Mouse (Mus musculus): ENCODE results near the gene Gstm5. TPM values are rescaled to one million over a fixed set of nuclear protein-coding genes. Genes with fewer than 3 reads are reported as not detected.
"Not testable (repeated sequence)": the region's sequence is repeated elsewhere in the genome, so short reads cannot be mapped to it uniquely, and the experiment has no call there.

Gene Gstm5
- 59.8 and 62.7 TPM in 2 replicates for polyA plus RNA-seq (2012; rRNA removed)

DNA sequence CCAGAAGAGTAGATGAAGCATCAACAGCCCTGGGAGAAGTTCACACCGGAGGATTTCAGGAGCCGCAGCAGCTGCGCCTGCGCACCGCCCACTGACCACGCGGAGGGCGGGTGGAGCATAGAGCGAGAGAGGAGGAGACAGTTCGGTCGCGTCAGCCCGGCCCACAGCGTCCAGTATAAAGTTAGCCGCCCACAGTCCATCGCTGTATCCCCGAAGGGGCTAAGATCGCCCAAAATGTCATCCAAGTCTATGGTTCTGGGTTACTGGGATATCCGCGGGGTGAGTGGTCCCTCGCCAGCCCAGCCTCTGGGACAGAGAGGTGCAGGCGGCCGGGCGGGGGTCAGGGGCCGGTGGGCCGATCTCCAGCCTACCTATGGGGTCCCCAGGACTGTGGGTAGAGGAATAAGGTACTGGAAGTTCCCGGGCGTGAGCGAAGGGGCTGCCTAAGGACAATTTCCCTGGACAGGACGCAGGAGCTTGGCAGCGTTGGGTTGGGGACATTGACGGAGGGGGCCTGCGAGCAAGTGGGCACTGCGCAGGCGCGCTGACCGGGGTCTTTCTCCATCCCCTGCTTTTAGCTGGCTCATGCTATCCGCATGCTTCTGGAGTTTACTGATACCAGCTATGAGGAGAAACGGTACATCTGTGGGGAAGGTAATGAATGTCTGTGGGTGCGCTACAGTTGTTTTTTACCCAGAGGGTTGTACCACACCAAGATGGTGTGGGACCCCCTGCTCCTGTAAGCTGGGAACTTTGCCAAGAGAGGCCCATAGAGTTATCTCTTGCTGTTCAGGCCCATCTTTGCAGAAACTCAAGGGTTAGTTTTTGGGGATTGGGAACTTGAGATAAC is at the start of gene Gstm5:
Gene Gstm5, plus strand, starts transcription at position 102 of the 850 bp plus-strand sequence.
- peak; percentile 53 for DNase-seq (ENCODE audit: low spot score)

DNA sequence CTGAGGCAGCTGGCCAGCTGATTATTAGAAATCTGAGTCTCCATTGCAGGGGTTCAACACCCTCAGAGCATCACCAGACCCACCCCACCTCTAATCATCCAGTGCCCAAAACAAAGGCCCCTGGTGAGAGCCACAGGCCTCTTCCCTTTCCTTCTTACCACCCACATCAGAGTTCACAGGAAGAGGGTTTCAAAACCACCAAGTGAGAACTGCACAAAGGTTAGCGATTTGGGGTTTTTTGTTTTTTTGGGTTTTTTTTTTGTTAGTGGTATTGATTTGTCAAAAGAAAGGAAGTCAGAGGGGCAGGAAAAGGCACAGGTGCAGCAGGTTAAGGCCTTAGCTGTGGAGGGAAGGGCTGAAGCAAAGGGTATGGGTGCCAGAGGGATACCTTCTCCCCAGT is 49.4 kb upstream of the Gstm5 start:
- no peak for DNase-seq (ENCODE audit: low spot score)

DNA sequence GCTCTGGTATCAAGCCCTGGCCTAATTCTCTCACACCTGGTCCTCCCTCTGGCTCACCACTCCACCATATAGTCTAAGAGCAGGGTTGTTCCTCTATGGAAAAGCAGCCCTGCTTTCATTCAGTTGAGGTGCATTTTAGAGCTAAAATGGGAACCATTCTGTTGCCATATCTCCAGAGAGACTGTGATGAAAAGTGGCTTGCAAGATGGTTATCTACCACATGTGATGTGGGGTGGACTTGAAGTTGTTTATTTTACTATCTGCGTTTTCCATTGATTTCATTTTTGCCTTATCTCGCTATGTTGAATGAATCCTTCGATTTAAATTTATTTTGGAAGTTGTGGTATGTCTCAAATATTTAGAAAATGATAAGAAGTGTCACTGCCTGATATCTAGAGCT is 48.8 kb upstream of the Gstm5 start:
- no peak for DNase-seq (ENCODE audit: low spot score)

- DNase-seq (ENCODE audit: low spot score), result no peak
Observed at GRCm38 (mm10) chr3:107848126-107848525, 47.5 kb upstream of the Gstm5 start.

- no peak for DNase-seq (ENCODE audit: low spot score)
Observed at GRCm38 (mm10) chr3:107849000-107849692, 46.5 kb upstream of the Gstm5 start.

DNA sequence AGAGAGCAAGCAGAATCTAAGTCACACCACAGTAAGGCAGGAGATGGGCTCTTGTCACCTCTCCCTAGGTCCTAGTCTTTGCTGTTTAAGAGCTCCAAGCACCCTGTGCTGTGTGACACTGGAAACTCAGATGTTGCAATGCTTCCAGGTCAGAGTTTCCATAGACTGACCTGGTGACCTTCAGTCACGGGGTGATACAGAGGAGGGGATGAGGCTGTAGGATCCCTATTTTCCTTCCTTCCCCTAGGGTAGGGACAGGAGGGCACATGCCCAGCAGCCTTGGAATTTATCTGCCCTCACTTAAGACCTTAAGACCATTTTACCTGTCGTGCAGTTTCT is 46.0 kb upstream of the Gstm5 start:
- DNase-seq (ENCODE audit: low spot score), result no peak

GRCm38 (mm10) chr3:107850418-107851031 is 45.1 kb upstream of the Gstm5 start:
- no peak for DNase-seq (ENCODE audit: low spot score)

DNA sequence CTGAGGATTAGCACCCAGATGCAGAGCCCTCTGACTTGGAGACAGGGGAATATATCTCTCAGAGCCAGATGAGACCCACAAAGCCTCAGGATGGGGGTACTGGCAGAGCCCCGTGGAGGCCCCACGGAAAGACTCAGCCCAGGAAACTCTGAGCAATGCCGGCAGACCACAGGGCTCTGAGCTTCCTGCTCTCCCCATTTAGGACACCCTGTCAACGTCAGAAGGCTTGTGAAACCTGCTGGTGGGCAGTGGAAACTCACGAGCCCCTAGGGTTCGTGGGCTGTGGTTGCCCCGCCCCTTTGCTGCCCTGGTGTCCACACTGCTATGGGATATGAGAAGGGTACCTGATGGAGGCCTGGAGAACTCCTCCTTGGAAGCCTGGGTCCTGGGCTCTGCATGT is 42.8 kb upstream of the Gstm5 start:
- DNase-seq (ENCODE audit: low spot score), result no peak

DNA sequence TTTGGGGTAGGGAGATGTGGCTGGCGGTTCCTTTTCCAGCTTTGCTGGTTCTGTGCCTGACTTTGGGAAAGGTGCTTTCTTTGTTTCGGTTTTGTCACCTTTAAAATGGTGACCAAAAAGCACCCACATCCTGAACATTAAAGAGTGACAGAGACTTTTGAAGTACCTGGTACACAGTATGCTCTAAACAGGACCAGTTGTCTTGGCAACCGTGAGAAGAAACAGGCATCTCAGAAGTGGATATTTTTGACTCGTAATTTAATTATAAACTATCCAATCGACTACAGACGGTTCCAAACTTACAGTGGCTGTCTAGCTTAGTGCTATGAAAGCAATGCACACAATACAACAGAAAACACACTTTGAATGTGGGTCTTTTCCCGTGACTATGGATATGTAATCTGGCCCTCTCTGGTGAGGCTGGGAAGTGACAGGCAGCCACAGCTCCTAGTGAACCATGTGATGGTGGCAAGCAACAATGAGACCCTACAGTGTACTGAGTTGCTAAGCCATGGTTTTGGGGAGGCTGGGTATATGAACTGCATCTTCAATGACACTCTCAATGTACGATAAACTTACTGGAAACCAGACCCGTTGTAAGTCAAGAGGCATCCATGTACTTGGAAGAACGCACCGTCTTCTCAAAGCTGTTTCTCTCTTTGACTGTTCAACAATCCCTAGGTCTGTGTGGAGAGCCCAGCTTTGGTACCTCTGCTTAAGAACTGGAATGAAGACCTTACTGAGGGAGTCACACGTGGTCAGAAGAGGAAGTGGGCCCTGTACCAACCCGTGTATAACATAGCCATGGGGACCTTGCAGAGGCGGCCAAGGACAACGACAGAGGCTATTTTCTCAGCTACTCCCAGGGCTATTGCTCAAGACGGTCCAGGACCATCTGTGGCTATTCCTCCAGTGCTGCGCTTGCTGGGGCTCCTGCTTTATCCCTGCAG is 42.1 kb upstream of the Gstm5 start:
- no peak for DNase-seq (ENCODE audit: low spot score)

DNA sequence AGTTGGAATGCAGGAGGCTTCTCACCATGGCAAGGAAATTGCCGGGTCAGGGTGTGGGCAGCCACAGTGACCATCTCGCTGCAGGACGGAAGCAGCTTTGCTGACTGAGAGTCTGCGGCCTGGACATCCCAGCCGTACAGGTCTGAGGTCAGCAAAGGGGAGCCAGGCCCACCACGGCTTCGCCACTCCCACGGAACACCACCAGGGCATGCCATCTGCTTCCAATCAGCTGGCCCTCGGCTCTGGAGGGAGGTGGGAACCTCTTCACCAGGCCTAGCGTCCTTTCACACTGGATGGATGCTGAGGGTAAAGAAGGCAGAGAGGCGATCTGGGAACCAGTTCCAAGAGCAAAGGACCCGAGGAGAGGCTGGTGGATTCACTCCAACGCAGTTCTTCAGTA is 40.3 kb upstream of the Gstm5 start:
- DNase-seq (ENCODE audit: low spot score), result no peak

DNA sequence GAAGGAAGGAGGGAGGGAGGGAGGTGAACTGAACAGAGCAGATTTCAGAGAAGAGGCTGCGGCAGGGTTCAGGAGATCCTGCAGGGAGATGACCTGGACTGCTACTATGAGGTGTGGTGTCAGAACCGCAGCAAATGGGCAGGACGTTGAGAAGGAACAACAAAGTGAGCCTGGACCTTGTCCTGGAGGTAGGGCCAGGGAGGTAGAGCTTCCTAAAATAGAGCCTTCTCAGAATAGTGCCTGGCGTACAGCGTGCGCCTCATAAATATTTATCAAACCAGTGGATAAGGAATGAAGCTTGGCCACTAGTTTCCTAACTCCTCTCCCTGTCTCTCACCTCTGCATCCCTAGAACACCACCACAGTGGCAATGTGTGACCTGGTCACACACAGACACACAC is 38.0 kb upstream of the Gstm5 start:
- no peak for DNase-seq (ENCODE audit: low spot score)

- DNase-seq (ENCODE audit: low spot score), result not testable (repeated sequence)
Observed at GRCm38 (mm10) chr3:107861483-107861882, 34.1 kb upstream of the Gstm5 start.

DNA sequence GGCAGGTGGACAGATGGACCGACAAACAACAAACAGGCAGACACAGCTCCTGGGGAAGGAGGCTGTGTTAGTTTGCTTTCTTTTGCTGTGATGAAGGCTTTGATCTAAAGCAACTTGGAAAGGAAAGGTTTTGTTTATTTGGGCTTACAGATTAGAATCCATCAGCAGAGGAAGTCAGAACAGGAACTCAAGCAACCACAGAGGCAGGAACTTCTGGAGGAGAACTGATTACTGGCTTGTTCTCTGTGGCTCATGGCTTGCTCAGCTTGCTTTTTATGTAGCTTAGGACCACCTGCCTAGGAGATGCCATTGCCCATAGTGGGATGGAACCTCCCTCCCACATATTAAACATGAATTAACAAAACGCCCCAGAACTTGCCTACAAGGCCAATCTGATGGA is 33.1 kb upstream of the Gstm5 start:
- DNase-seq (ENCODE audit: low spot score), result no peak

- DNase-seq (ENCODE audit: low spot score), result no peak
Observed at GRCm38 (mm10) chr3:107863471-107863870, 32.1 kb upstream of the Gstm5 start.

DNA sequence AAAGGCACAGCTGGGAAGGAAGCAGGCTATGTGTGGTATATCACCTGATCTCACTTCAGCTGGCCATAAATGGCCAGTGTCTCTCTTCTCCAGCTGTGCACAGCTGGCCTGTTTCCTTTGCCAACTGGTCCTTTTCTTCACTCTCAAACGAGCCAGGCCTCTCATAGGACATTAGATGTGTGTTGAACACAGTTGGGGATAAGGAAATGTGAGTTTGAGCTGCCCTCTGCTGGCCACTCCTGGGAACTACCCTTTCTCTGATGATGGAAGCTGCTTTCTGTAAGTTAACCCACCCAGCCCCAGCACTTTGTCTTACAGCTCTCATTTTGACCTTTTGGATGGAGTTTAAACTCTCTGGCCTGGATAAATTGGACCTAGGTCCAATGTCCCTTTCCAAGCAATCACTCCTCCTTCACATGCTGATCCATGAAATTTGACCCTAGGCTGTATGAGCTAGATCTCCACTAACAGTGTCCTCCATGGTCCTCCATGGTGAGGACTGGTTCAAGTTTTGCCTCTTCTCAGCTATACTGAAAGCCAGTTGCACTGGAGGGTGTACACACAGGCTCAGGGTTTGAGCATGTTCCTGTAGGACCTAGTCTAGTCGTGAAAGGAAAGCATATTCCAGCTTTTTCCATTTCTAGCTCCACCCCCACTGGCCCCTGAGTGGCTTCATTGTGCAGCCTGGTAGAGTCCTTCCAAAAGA is 31.6 kb upstream of the Gstm5 start:
- peak; percentile 66 for DNase-seq (ENCODE audit: low spot score)

DNA sequence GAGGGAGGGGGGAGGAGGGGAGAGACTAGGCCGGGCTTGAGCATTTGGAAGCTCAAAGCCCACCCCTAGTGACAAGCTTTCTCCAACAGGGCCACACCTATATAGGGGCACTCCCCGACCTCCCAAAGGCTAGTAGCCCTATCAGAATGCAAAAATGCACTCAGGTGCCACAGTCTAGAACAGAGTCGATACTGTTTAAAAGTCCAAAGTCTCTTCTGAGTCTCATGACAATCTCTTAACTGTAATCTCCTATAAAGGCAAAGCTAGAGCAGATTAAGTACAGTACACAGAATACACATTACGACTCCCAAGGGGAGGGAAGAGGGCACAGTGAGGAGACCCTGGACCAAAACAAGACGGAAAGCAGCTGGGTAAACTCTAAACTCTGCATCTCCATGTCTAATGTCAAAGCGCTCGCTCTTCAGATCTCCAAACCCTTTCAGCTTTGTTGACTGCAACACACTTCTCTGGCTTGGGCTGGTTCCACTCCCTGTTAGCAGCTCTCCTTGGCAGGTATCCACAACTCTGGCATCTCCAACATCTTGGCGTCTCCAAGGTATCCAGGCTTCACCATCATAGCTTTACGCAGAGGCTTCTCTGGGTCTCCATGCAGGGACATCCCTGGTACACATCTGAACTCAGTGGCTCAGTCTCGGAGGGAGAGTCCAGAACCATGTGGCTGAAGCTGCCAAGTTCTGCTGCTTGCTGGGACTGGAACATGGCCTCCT is 30.1 kb upstream of the Gstm5 start:
- no peak for DNase-seq (ENCODE audit: low spot score)

- peak; percentile 51 for DNase-seq (ENCODE audit: low spot score)
Observed at GRCm38 (mm10) chr3:107867086-107867485, 28.5 kb upstream of the Gstm5 start.

DNA sequence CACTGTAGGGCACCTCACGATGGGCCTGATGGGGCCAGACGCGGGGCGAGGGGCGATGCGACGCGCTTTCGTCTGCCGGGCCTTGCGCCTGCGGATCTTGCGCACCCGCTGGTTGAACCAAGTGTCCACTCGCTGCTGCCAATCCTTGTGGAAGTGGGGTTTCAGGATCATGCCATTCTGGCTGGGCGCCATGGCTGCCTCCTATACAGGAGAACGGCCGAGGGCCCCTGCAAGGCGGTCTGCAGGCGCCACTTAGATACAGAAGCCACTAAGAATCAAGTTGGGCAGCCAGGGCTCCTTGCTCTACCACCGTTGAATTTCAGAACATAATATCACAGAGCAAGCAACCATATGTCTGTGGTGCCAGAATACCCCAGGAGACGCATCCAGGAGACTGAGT is 27.2 kb upstream of the Gstm5 start:
- DNase-seq (ENCODE audit: low spot score), result no peak

- DNase-seq (ENCODE audit: low spot score), result no peak
Observed at GRCm38 (mm10) chr3:107869097-107869496, 26.5 kb upstream of the Gstm5 start.

DNA sequence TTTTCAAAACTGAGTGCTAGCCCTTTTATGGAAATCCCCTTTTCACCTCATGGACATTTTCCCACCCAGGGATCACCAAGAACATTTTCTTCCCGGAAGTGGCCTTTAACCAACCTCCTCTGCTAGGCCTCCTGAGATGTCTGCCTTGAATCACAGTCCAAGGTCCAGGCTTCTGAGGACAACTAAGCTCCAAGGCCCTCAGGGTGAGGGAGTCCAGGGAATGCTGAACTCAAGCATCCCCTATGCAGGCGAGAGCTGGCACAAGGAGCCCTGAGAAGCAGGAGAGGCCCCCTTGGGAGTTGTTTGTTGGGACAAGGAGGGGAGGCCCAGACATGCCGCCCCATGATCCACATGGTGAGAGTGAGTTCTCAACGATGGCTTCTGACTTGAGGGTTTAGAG is 25.7 kb upstream of the Gstm5 start:
- DNase-seq (ENCODE audit: low spot score), result no peak

All from urinary bladder, adult 2 months (tissue).